Mouse (Mus musculus): ENCODE results near the gene Klhl40. TPM values are rescaled to one million over a fixed set of nuclear protein-coding genes. Genes with fewer than 3 reads are reported as not detected.

The Klhl40 gene
- polyA plus RNA-seq, 1 experiment from 2014 or later: 3.6 TPM

- peaks cover 16% of the 10 kb centered on the region; the same call in 1 of the 2 replicates for H3K36me3 ChIP-seq (ENCODE audit: control insufficient read depth, insufficient read depth, low read length)
- peaks cover 14% of the 10 kb centered on the region for H3K4me1 ChIP-seq (ENCODE audit: control insufficient read depth, insufficient read depth, low read length)
- no peak overlapping the region for H3K4me2 ChIP-seq (ENCODE audit: low read depth)
- no peaks in the 10 kb centered on the region for H3K9me3 ChIP-seq (ENCODE audit: control insufficient read depth, low read length)
- no peak for DNase-seq (ENCODE audit: low spot score)
- no peak overlapping the region for H3K4me3 ChIP-seq (ENCODE audit: low read depth, low read length)
- H3K27me3 ChIP-seq (ENCODE audit: control insufficient read depth, insufficient read depth, low read length): no peaks in the 10 kb centered on the region
- WGBS: 93% methylated on average over 19 of the region's 19 CpGs
- H3K9ac ChIP-seq (ENCODE audit: low read length): no peak overlapping the region
- no peak overlapping the region for H3K27ac ChIP-seq (ENCODE audit: low read depth, low read length)
- ATAC-seq (ENCODE audit: insufficient read depth, low FRiP score, low TSS enrichment): no peak
Observed at GRCm38 (mm10) chr9:121763716-121764115, 13.7 kb upstream of the Klhl40 start.

GRCm38 (mm10) chr9:121765166-121765855 lies 12.1 kb upstream of the Klhl40 start:
- H3K4me1 ChIP-seq (ENCODE audit: control insufficient read depth, insufficient read depth, low read length): peaks cover 11% of the 10 kb centered on the region
- no peak for DNase-seq (ENCODE audit: low spot score)
- ATAC-seq (ENCODE audit: insufficient read depth, low FRiP score, low TSS enrichment): no peak
- H3K36me3 ChIP-seq (ENCODE audit: control insufficient read depth, insufficient read depth, low read length): peaks cover 16% of the 10 kb centered on the region; the same call in 1 of the 2 replicates
- H3K27ac ChIP-seq (ENCODE audit: low read depth, low read length): no peak overlapping the region
- H3K9ac ChIP-seq (ENCODE audit: low read length): no peak overlapping the region
- 93% methylated on average over 16 of the region's 16 CpGs for WGBS
- H3K4me2 ChIP-seq (ENCODE audit: low read depth): no peak overlapping the region
- no peak overlapping the region for H3K4me3 ChIP-seq (ENCODE audit: low read depth, low read length)
- no peaks in the 10 kb centered on the region for H3K27me3 ChIP-seq (ENCODE audit: control insufficient read depth, insufficient read depth, low read length)
- no peaks in the 10 kb centered on the region for H3K9me3 ChIP-seq (ENCODE audit: control insufficient read depth, low read length)

- DNase-seq (ENCODE audit: low spot score) (no peak), ATAC-seq (ENCODE audit: insufficient read depth, low FRiP score, low TSS enrichment) (no peak)
- peaks cover 3% of the 10 kb centered on the region for H3K27me3 ChIP-seq (ENCODE audit: control insufficient read depth, insufficient read depth, low read length)
- no peak overlapping the region for H3K27ac ChIP-seq (ENCODE audit: low read depth, low read length)
- no peak overlapping the region for H3K9ac ChIP-seq (ENCODE audit: low read length)
- no peaks in the 10 kb centered on the region for H3K9me3 ChIP-seq (ENCODE audit: control insufficient read depth, low read length)
- no peaks in the 10 kb centered on the region for H3K4me1 ChIP-seq (ENCODE audit: control insufficient read depth, insufficient read depth, low read length)
- 80% methylated on average over 5 of the region's 5 CpGs for WGBS
- H3K36me3 ChIP-seq (ENCODE audit: control insufficient read depth, insufficient read depth, low read length): no peaks in the 10 kb centered on the region
- no peak overlapping the region for H3K4me2 ChIP-seq (ENCODE audit: low read depth)
- H3K4me3 ChIP-seq (ENCODE audit: low read depth, low read length): no peak overlapping the region
Observed at GRCm38 (mm10) chr9:121772412-121772811, 5.0 kb upstream of the Klhl40 start.

- 87% methylated on average over 10 of the region's 10 CpGs for WGBS
- no peak overlapping the region for H3K27ac ChIP-seq (ENCODE audit: low read depth, low read length)
- no peak overlapping the region for H3K4me2 ChIP-seq (ENCODE audit: low read depth)
- H3K4me3 ChIP-seq (ENCODE audit: low read depth, low read length): no peak overlapping the region
- ATAC-seq (ENCODE audit: insufficient read depth, low FRiP score, low TSS enrichment) (no peak), DNase-seq (ENCODE audit: low spot score) (no peak)
- no peaks in the 10 kb centered on the region for H3K36me3 ChIP-seq (ENCODE audit: control insufficient read depth, insufficient read depth, low read length)
- H3K27me3 ChIP-seq (ENCODE audit: control insufficient read depth, insufficient read depth, low read length): peaks cover 26% of the 10 kb centered on the region
- H3K4me1 ChIP-seq (ENCODE audit: control insufficient read depth, insufficient read depth, low read length): no peaks in the 10 kb centered on the region
- H3K9ac ChIP-seq (ENCODE audit: low read length): no peak overlapping the region
- no peaks in the 10 kb centered on the region for H3K9me3 ChIP-seq (ENCODE audit: control insufficient read depth, low read length)
Observed at GRCm38 (mm10) chr9:121775951-121776350, 1.5 kb upstream of the Klhl40 start.

- DNase-seq (ENCODE audit: low spot score): no peak
- peaks cover 26% of the 10 kb centered on the region for H3K27me3 ChIP-seq (ENCODE audit: control insufficient read depth, insufficient read depth, low read length)
- 82% methylated on average over 7 of the region's 7 CpGs for WGBS
Observed at GRCm38 (mm10) chr9:121776511-121776910, 896 bp upstream of the Klhl40 start.

GRCm38 (mm10) chr9:121778066-121778624 lies 738 bp downstream of the Klhl40 start:
- peaks cover 26% of the 10 kb centered on the region for H3K27me3 ChIP-seq (ENCODE audit: control insufficient read depth, insufficient read depth, low read length)

More at GRCm38 (mm10) chr9:121776511-121776910, 896 bp upstream of the Klhl40 start:
- no peaks in the 10 kb centered on the region for H3K36me3 ChIP-seq (ENCODE audit: control insufficient read depth, insufficient read depth, low read length)
- H3K27ac ChIP-seq (ENCODE audit: low read depth, low read length): no peak overlapping the region
- no peaks in the 10 kb centered on the region for H3K9me3 ChIP-seq (ENCODE audit: control insufficient read depth, low read length)
- ATAC-seq (ENCODE audit: insufficient read depth, low FRiP score, low TSS enrichment): no peak
- H3K4me3 ChIP-seq (ENCODE audit: low read depth, low read length): no peak overlapping the region
- H3K9ac ChIP-seq (ENCODE audit: low read length): no peak overlapping the region
- no peaks in the 10 kb centered on the region for H3K4me1 ChIP-seq (ENCODE audit: control insufficient read depth, insufficient read depth, low read length)
- H3K4me2 ChIP-seq (ENCODE audit: low read depth): no peak overlapping the region

GRCm38 (mm10) chr9:121784801-121785200 lies 7.4 kb downstream of the Klhl40 start:
- Histone ChIP-seq H3K4me2 (ENCODE audit: low read depth) (no peak overlapping the region), H3K4me1 (ENCODE audit: control insufficient read depth, insufficient read depth, low read length) (no peaks in the 10 kb centered on the region), H3K9ac (ENCODE audit: low read length) (no peak overlapping the region), H3K27ac (ENCODE audit: low read depth, low read length) (no peak overlapping the region), H3K27me3 (ENCODE audit: control insufficient read depth, insufficient read depth, low read length) (peaks cover 2% of the 10 kb centered on the region; the same call in 1 of the 2 replicates), H3K4me3 (ENCODE audit: low read depth, low read length) (no peak overlapping the region), H3K9me3 (ENCODE audit: control insufficient read depth, low read length) (no peaks in the 10 kb centered on the region), H3K36me3 (ENCODE audit: control insufficient read depth, insufficient read depth, low read length) (no peaks in the 10 kb centered on the region)
- ATAC-seq (ENCODE audit: insufficient read depth, low FRiP score, low TSS enrichment) (no peak), DNase-seq (ENCODE audit: low spot score) (no peak)
- 89% methylated on average over 12 of the region's 12 CpGs for WGBS

More at GRCm38 (mm10) chr9:121778066-121778624, 738 bp downstream of the Klhl40 start:
- H3K4me1 ChIP-seq (ENCODE audit: control insufficient read depth, insufficient read depth, low read length): no peaks in the 10 kb centered on the region
- ATAC-seq (ENCODE audit: insufficient read depth, low FRiP score, low TSS enrichment) (no peak), DNase-seq (ENCODE audit: low spot score) (peak; percentile 50)
- peak overlapping the region; percentile 23 for H3K4me3 ChIP-seq (ENCODE audit: low read depth, low read length)
- H3K36me3 ChIP-seq (ENCODE audit: control insufficient read depth, insufficient read depth, low read length): no peaks in the 10 kb centered on the region
- WGBS: 13% methylated on average over 54 of the region's 54 CpGs
- H3K27ac ChIP-seq (ENCODE audit: low read depth, low read length): no peak overlapping the region
- no peaks in the 10 kb centered on the region for H3K9me3 ChIP-seq (ENCODE audit: control insufficient read depth, low read length)
- peak overlapping the region; percentile 46 for H3K4me2 ChIP-seq (ENCODE audit: low read depth)
- peak overlapping the region; percentile 4; the same call in 1 of the 2 replicates for H3K9ac ChIP-seq (ENCODE audit: low read length)

GRCm38 (mm10) chr9:121785261-121785660 lies 7.9 kb downstream of the Klhl40 start:
- DNase-seq (ENCODE audit: low spot score) (no peak), ATAC-seq (ENCODE audit: insufficient read depth, low FRiP score, low TSS enrichment) (no peak)
- Histone ChIP-seq H3K4me3 (ENCODE audit: low read depth, low read length) (no peak overlapping the region), H3K36me3 (ENCODE audit: control insufficient read depth, insufficient read depth, low read length) (no peaks in the 10 kb centered on the region), H3K9ac (ENCODE audit: low read length) (no peak overlapping the region), H3K4me2 (ENCODE audit: low read depth) (no peak overlapping the region), H3K27ac (ENCODE audit: low read depth, low read length) (no peak overlapping the region), H3K4me1 (ENCODE audit: control insufficient read depth, insufficient read depth, low read length) (no peaks in the 10 kb centered on the region), H3K9me3 (ENCODE audit: control insufficient read depth, low read length) (no peaks in the 10 kb centered on the region), H3K27me3 (ENCODE audit: control insufficient read depth, insufficient read depth, low read length) (no peaks in the 10 kb centered on the region)
- 85% methylated on average over 8 of the region's 8 CpGs for WGBS

- no peak overlapping the region for H3K9ac ChIP-seq (ENCODE audit: low read length)
- H3K36me3 ChIP-seq (ENCODE audit: control insufficient read depth, insufficient read depth, low read length): no peaks in the 10 kb centered on the region
- H3K27ac ChIP-seq (ENCODE audit: low read depth, low read length): no peak overlapping the region
- ATAC-seq (ENCODE audit: insufficient read depth, low FRiP score, low TSS enrichment) (no peak), DNase-seq (ENCODE audit: low spot score) (no peak)
- no peak overlapping the region for H3K4me2 ChIP-seq (ENCODE audit: low read depth)
- H3K4me3 ChIP-seq (ENCODE audit: low read depth, low read length): no peak overlapping the region
- H3K9me3 ChIP-seq (ENCODE audit: control insufficient read depth, low read length): no peaks in the 10 kb centered on the region
- 86% methylated on average over 2 of the region's 2 CpGs for whole genome bisulfite sequencing
- H3K27me3 ChIP-seq (ENCODE audit: control insufficient read depth, insufficient read depth, low read length): no peaks in the 10 kb centered on the region
- no peaks in the 10 kb centered on the region for H3K4me1 ChIP-seq (ENCODE audit: control insufficient read depth, insufficient read depth, low read length)
Observed at GRCm38 (mm10) chr9:121786359-121786758, 9.0 kb downstream of the Klhl40 start.

Data from neural tube, embryonic 11.5 days (tissue).